Mouse (Mus musculus): ENCODE data around the gene Gtf3a. TPM values are rescaled to one million over a fixed set of nuclear protein-coding genes. Genes with fewer than 3 reads are reported as not detected.

Gene Gtf3a
- total and polyA plus RNA-seq, 3 experiments: 18.4 to 19.2 (median 19.2) TPM

- no peak for TF ChIP-seq EP300 (IDR thresholded peaks at IDR 0.05; ENCODE audit: insufficient read depth, low read depth, low read length)
- no peak for TF ChIP-seq POLR2A (IDR thresholded peaks at IDR 0.05; ENCODE audit: insufficient read depth, low read depth, low read length)
- TF ChIP-seq CTCF (IDR thresholded peaks at IDR 0.05): no peak
- intact Hi-C loops (cut with DNase I): loop anchor here (5.0 kb wide), 1 partner anchor 60 kb away; the partner anchor contains the start of gene Rasl11a
- H3K9ac ChIP-seq (ENCODE audit: low read depth, low read length): no peak overlapping the region
- peak in 1 of 2 experiments; percentile 19 for DNase-seq
- no peaks in the 10 kb centered on the region for H3K79me2 ChIP-seq (replicated peaks; ENCODE audit: control insufficient read depth, insufficient read depth, low read length)
- 30% methylated on average over 5 of the region's 5 CpGs for WGBS
- no peak overlapping the region for H3K4me3 ChIP-seq
- no peaks in the 10 kb centered on the region; the same call in none of the 2 replicates for H3K4me1 ChIP-seq (ENCODE audit: control insufficient read depth, insufficient read depth, low read length)
- no peak overlapping the region for H3K27ac ChIP-seq
- H3K36me3 ChIP-seq (ENCODE audit: control insufficient read depth, insufficient read depth, low read length): no peaks in the 10 kb centered on the region
- no peaks in the 10 kb centered on the region for H3K27me3 ChIP-seq (ENCODE audit: control insufficient read depth, insufficient read depth, low read length)
Observed at GRCm38 (mm10) chr5:146907533-146907932, 40.9 kb upstream of the Gtf3a start.

GRCm38 (mm10) chr5:146908629-146909028 lies 39.8 kb upstream of the Gtf3a start:
- Histone ChIP-seq H3K4me1 (ENCODE audit: control insufficient read depth, insufficient read depth, low read length) (no peaks in the 10 kb centered on the region; the same call in none of the 2 replicates), H3K9ac (ENCODE audit: low read depth, low read length) (no peak overlapping the region), H3K4me3 (no peak overlapping the region), H3K27ac (no peak overlapping the region), H3K27me3 (ENCODE audit: control insufficient read depth, insufficient read depth, low read length) (no peaks in the 10 kb centered on the region), H3K79me2 (replicated peaks; ENCODE audit: control insufficient read depth, insufficient read depth, low read length) (no peaks in the 10 kb centered on the region), H3K36me3 (ENCODE audit: control insufficient read depth, insufficient read depth, low read length) (no peaks in the 10 kb centered on the region)
- intact Hi-C loops (cut with DNase I): loop anchor here (5.0 kb wide), 1 partner anchor 61 kb away; the partner anchor contains the start of gene Rasl11a
- no peak for DNase-seq
- 49% methylated on average over 11 of the region's 11 CpGs for WGBS
- TF ChIP-seq POLR2A (IDR thresholded peaks at IDR 0.05; ENCODE audit: insufficient read depth, low read depth, low read length) (no peak), CTCF (IDR thresholded peaks at IDR 0.05) (peak; percentile 41)

- Histone ChIP-seq H3K36me3 (ENCODE audit: control insufficient read depth, insufficient read depth, low read length) (no peaks in the 10 kb centered on the region), H3K9ac (ENCODE audit: low read depth, low read length) (no peak overlapping the region), H3K79me2 (replicated peaks; ENCODE audit: control insufficient read depth, insufficient read depth, low read length) (no peaks in the 10 kb centered on the region), H3K27ac (no peak overlapping the region), H3K27me3 (ENCODE audit: control insufficient read depth, insufficient read depth, low read length) (no peaks in the 10 kb centered on the region), H3K4me3 (no peak overlapping the region), H3K4me1 (ENCODE audit: control insufficient read depth, insufficient read depth, low read length) (no peaks in the 10 kb centered on the region; the same call in 1 of the 2 replicates)
- peak in 1 of 2 experiments; percentile 9 for DNase-seq
- TF ChIP-seq EP300 (IDR thresholded peaks at IDR 0.05; ENCODE audit: insufficient read depth, low read depth, low read length) (no peak), POLR2A (IDR thresholded peaks at IDR 0.05; ENCODE audit: insufficient read depth, low read depth, low read length) (no peak), CTCF (IDR thresholded peaks at IDR 0.05) (no peak)
- intact Hi-C loops (cut with DNase I): loop anchor here (5.0 kb wide), 1 partner anchor 315 kb away; no protein-coding TSS in a partner anchor
- 19% methylated on average over 9 of the region's 9 CpGs for WGBS
Observed at GRCm38 (mm10) chr5:146912206-146912605, 36.3 kb upstream of the Gtf3a start.

- intact Hi-C loops (cut with DNase I): loop anchor here (5.0 kb wide), 1 partner anchor 314 kb away; no protein-coding TSS in a partner anchor
Observed at GRCm38 (mm10) chr5:146913355-146913754, 35.1 kb upstream of the Gtf3a start.

GRCm38 (mm10) chr5:146914088-146914766 lies 34.2 kb upstream of the Gtf3a start:
- H3K79me2 ChIP-seq (replicated peaks; ENCODE audit: control insufficient read depth, insufficient read depth, low read length): no peaks in the 10 kb centered on the region
- intact Hi-C loops (cut with DNase I): loop anchor here (1.0 to 5.0 kb wide), 2 partner anchors 313 to 405 kb away; no protein-coding TSS in a partner anchor
- DNase-seq: peak; percentile 44 to 70
- no peak overlapping the region for H3K4me3 ChIP-seq
- H3K27ac ChIP-seq: no peak overlapping the region
- no peaks in the 10 kb centered on the region for H3K27me3 ChIP-seq (ENCODE audit: control insufficient read depth, insufficient read depth, low read length)
- WGBS: 29% methylated on average over 9 of the region's 9 CpGs
- no peaks in the 10 kb centered on the region for H3K4me1 ChIP-seq (ENCODE audit: control insufficient read depth, insufficient read depth, low read length)
- H3K9ac ChIP-seq (ENCODE audit: low read depth, low read length): no peak overlapping the region
- peak; percentile 81 for TF ChIP-seq CTCF (IDR thresholded peaks at IDR 0.05)
- no peak for TF ChIP-seq POLR2A (IDR thresholded peaks at IDR 0.05; ENCODE audit: insufficient read depth, low read depth, low read length)
- TF ChIP-seq EP300 (IDR thresholded peaks at IDR 0.05; ENCODE audit: insufficient read depth, low read depth, low read length): no peak
- H3K36me3 ChIP-seq (ENCODE audit: control insufficient read depth, insufficient read depth, low read length): no peaks in the 10 kb centered on the region

More at GRCm38 (mm10) chr5:146913355-146913754, 35.1 kb upstream of the Gtf3a start:
- Histone ChIP-seq H3K27ac (no peak overlapping the region), H3K27me3 (ENCODE audit: control insufficient read depth, insufficient read depth, low read length) (no peaks in the 10 kb centered on the region), H3K4me3 (no peak overlapping the region), H3K4me1 (ENCODE audit: control insufficient read depth, insufficient read depth, low read length) (no peaks in the 10 kb centered on the region), H3K79me2 (replicated peaks; ENCODE audit: control insufficient read depth, insufficient read depth, low read length) (no peaks in the 10 kb centered on the region), H3K36me3 (ENCODE audit: control insufficient read depth, insufficient read depth, low read length) (no peaks in the 10 kb centered on the region), H3K9ac (ENCODE audit: low read depth, low read length) (no peak overlapping the region)
- DNase-seq: no peak
- no peak for TF ChIP-seq EP300 (IDR thresholded peaks at IDR 0.05; ENCODE audit: insufficient read depth, low read depth, low read length)
- no peak for TF ChIP-seq POLR2A (IDR thresholded peaks at IDR 0.05; ENCODE audit: insufficient read depth, low read depth, low read length)
- TF ChIP-seq CTCF (IDR thresholded peaks at IDR 0.05): no peak
- 88% methylated on average over 7 of the region's 7 CpGs for WGBS

GRCm38 (mm10) chr5:146916273-146916672 lies 32.2 kb upstream of the Gtf3a start:
- Histone ChIP-seq H3K4me3 (no peak overlapping the region), H3K36me3 (ENCODE audit: control insufficient read depth, insufficient read depth, low read length) (no peaks in the 10 kb centered on the region), H3K27me3 (ENCODE audit: control insufficient read depth, insufficient read depth, low read length) (peaks cover 6% of the 10 kb centered on the region), H3K4me1 (ENCODE audit: control insufficient read depth, insufficient read depth, low read length) (no peaks in the 10 kb centered on the region), H3K27ac (no peak overlapping the region), H3K9ac (ENCODE audit: low read depth, low read length) (no peak overlapping the region), H3K79me2 (replicated peaks; ENCODE audit: control insufficient read depth, insufficient read depth, low read length) (no peaks in the 10 kb centered on the region)
- 67% methylated on average over 8 of the region's 8 CpGs for WGBS
- TF ChIP-seq CTCF (IDR thresholded peaks at IDR 0.05): peak; percentile 47
- TF ChIP-seq EP300 (IDR thresholded peaks at IDR 0.05; ENCODE audit: insufficient read depth, low read depth, low read length): no peak
- no peak for TF ChIP-seq POLR2A (IDR thresholded peaks at IDR 0.05; ENCODE audit: insufficient read depth, low read depth, low read length)
- DNase-seq: no peak
- intact Hi-C loops (cut with DNase I): no loop called here

All from heart, adult 2 months (tissue).